Mouse (Mus musculus): ENCODE data around the gene Rab20. TPM values are rescaled to one million over a fixed set of nuclear protein-coding genes. Genes with fewer than 3 reads are reported as not detected.
A peak's percentile ranks its signal among the peaks of the same experiment; 100 is the strongest.

The Rab20 gene
- polyA plus RNA-seq, 1 experiment from 2014 or later = 0.61 TPM

DNA sequence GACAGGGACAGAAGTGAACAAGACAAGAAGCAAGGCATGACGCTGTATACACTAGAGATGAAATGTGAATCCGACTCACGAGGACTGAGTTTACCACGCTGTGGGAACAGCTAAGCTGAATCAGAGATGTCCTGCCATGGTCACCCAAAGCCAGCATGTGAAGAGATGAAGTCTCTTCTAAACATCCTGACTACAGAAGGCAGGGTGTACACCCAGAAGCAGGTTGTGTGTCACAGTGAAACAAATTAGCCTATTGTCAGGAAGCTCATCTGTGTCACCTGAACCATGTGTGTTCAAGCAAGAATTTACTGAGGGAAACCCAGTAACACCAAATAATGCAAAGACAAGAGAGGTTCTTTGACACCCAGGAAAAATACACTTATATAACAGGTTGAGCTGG lies 12.9 kb downstream of the Rab20 start:
- Histone ChIP-seq H3K27ac (replicated peaks; ENCODE audit: low read depth, low read length) (no peak overlapping the region), H3K27me3 (ENCODE audit: control insufficient read depth, insufficient read depth, low read length) (no peaks in the 10 kb centered on the region), H3K4me2 (ENCODE audit: low read depth, severe bottlenecking) (no peak overlapping the region), H3K36me3 (ENCODE audit: control insufficient read depth, insufficient read depth, low read length) (no peaks in the 10 kb centered on the region), H3K9ac (ENCODE audit: low read length) (no peak overlapping the region), H3K9me3 (ENCODE audit: control insufficient read depth, low read length) (no peaks in the 10 kb centered on the region), H3K4me1 (ENCODE audit: control insufficient read depth, insufficient read depth, low read length) (no peaks in the 10 kb centered on the region), H3K4me3 (ENCODE audit: low read depth, low read length) (no peak overlapping the region)
- ATAC-seq (ENCODE audit: insufficient number of reproducible peaks, low FRiP score, low TSS enrichment, low read depth) (no peak), DNase-seq (ENCODE audit: low spot score) (no peak)
- WGBS = 98% methylated on average over 4 of the region's 4 CpGs

DNA sequence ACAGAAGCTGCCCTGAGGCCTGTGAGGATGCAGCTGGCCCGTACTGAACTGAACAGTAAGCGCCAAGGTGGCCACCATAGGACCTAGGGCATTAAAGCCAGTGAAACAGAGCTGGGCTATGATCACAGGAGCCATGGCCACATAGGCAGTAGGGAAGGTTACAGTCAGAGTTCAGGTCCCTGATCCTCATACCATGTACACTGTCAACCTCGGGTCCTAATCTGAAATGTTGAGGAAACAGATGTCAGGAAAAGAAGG lies 13.9 kb downstream of the Rab20 start:
- ATAC-seq (ENCODE audit: insufficient number of reproducible peaks, low FRiP score, low TSS enrichment, low read depth) (no peak), DNase-seq (ENCODE audit: low spot score) (no peak)
- Histone ChIP-seq H3K36me3 (ENCODE audit: control insufficient read depth, insufficient read depth, low read length) (no peaks in the 10 kb centered on the region), H3K4me2 (ENCODE audit: low read depth, severe bottlenecking) (no peak overlapping the region), H3K27me3 (ENCODE audit: control insufficient read depth, insufficient read depth, low read length) (no peaks in the 10 kb centered on the region), H3K4me1 (ENCODE audit: control insufficient read depth, insufficient read depth, low read length) (no peaks in the 10 kb centered on the region), H3K4me3 (ENCODE audit: low read depth, low read length) (no peak overlapping the region), H3K9me3 (ENCODE audit: control insufficient read depth, low read length) (no peaks in the 10 kb centered on the region), H3K27ac (replicated peaks; ENCODE audit: low read depth, low read length) (no peak overlapping the region), H3K9ac (ENCODE audit: low read length) (no peak overlapping the region)
- 80% methylated on average over 3 of the region's 3 CpGs for WGBS

DNA sequence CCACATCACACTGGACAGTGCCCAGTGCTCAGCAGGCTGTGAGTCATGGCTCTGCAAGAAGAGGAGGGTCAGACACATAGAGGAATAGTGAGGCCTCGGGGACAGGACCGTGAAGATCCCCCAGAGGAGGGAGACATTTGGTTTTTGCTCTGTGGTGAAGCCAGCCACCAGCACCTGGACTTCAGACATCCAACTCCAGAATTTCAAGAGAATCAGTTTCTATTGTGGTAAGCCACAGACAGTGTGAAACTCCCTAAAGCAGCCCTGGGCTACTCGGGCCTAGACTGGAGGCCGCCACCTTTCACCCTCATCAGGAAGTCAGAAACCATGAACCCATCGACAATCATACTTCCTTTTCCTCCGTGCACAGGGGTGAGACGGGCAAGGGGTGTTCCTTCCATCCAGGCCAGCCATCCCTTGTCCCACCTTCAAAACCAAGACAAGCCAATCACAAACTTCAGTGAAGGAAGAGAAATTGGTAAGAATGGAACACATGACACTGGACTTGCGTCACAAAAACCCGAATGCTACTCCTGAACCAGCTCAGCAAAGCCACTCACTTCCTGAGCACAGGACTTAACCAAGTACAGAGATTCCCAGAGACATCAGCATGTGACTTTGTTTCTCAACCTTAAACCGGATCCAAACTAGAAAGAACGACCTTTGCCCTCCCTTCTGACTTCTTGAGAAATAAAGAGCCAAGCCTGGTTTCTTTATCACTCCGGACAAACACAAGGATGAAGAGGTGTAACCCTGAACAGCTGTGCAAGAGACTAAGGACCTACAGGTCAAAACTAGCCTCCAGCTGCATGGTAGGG lies 14.4 kb downstream of the Rab20 start:
- Histone ChIP-seq H3K9ac (ENCODE audit: low read length) (no peak overlapping the region), H3K36me3 (ENCODE audit: control insufficient read depth, insufficient read depth, low read length) (no peaks in the 10 kb centered on the region), H3K9me3 (ENCODE audit: control insufficient read depth, low read length) (no peaks in the 10 kb centered on the region), H3K4me1 (ENCODE audit: control insufficient read depth, insufficient read depth, low read length) (peaks cover under 1% of the 10 kb centered on the region; the same call in 1 of the 2 replicates), H3K27ac (replicated peaks; ENCODE audit: low read depth, low read length) (no peak overlapping the region), H3K4me3 (ENCODE audit: low read depth, low read length) (no peak overlapping the region), H3K27me3 (ENCODE audit: control insufficient read depth, insufficient read depth, low read length) (no peaks in the 10 kb centered on the region), H3K4me2 (ENCODE audit: low read depth, severe bottlenecking) (no peak overlapping the region)
- no peak for ATAC-seq (ENCODE audit: insufficient number of reproducible peaks, low FRiP score, low TSS enrichment, low read depth)
- no peak for DNase-seq (ENCODE audit: low spot score)
- 79% methylated on average over 12 of the region's 12 CpGs for whole genome bisulfite sequencing

DNA sequence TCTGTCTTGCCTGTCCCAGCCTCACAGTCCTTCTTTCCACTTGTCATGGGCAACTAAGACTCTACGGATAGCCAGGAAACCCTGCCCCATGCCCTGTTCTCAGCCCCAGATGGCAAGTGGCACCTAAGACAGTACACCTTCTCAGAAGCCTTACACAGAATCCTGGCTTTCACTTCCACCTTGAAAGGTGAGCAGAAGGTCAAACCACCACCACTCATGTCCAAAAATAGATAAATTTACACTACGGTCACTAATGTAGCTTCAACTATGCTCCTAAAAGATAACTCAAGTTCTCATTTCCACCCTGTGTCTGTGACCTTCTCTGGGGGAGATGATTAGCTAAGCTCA lies 15.0 kb downstream of the Rab20 start:
- H3K27me3 ChIP-seq (ENCODE audit: control insufficient read depth, insufficient read depth, low read length) = no peaks in the 10 kb centered on the region
- no peak overlapping the region for H3K4me3 ChIP-seq (ENCODE audit: low read depth, low read length)
- ATAC-seq (ENCODE audit: insufficient number of reproducible peaks, low FRiP score, low TSS enrichment, low read depth) (no peak), DNase-seq (ENCODE audit: low spot score) (no peak)
- no peak overlapping the region for H3K27ac ChIP-seq (replicated peaks; ENCODE audit: low read depth, low read length)
- H3K9me3 ChIP-seq (ENCODE audit: control insufficient read depth, low read length) = no peaks in the 10 kb centered on the region
- no peak overlapping the region for H3K9ac ChIP-seq (ENCODE audit: low read length)
- WGBS = 91% methylated on average over 2 of the region's 2 CpGs
- no peak overlapping the region for H3K4me2 ChIP-seq (ENCODE audit: low read depth, severe bottlenecking)
- no peaks in the 10 kb centered on the region for H3K36me3 ChIP-seq (ENCODE audit: control insufficient read depth, insufficient read depth, low read length)
- peaks cover 5% of the 10 kb centered on the region; the same call in 1 of the 2 replicates for H3K4me1 ChIP-seq (ENCODE audit: control insufficient read depth, insufficient read depth, low read length)

DNA sequence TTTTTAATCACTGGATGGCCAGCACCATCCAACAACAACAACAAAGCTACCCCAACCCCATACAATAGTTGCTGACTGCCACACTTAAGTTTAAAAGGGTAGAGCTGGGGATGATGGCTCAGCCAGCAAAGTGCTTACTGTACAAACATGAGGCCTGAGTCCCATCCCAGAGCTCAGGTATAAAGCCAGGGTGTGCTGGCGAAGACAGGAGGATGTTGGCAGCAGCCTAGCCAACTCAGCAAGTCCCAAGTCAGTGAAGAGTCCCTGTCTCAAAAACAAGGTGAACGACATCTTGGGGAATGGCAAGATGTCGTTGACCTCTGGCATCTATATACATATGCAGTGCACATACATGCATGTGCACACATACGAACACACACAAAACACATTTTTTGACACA lies 15.9 kb downstream of the Rab20 start:
- Histone ChIP-seq H3K9me3 (ENCODE audit: control insufficient read depth, low read length) (no peaks in the 10 kb centered on the region), H3K36me3 (ENCODE audit: control insufficient read depth, insufficient read depth, low read length) (no peaks in the 10 kb centered on the region), H3K9ac (ENCODE audit: low read length) (no peak overlapping the region), H3K27ac (replicated peaks; ENCODE audit: low read depth, low read length) (no peak overlapping the region), H3K4me3 (ENCODE audit: low read depth, low read length) (no peak overlapping the region), H3K27me3 (ENCODE audit: control insufficient read depth, insufficient read depth, low read length) (no peaks in the 10 kb centered on the region), H3K4me2 (ENCODE audit: low read depth, severe bottlenecking) (no peak overlapping the region), H3K4me1 (ENCODE audit: control insufficient read depth, insufficient read depth, low read length) (peaks cover 8% of the 10 kb centered on the region; the same call in 1 of the 2 replicates)
- DNase-seq (ENCODE audit: low spot score) = no peak
- WGBS = 93% methylated on average over 4 of the region's 4 CpGs
- no peak for ATAC-seq (ENCODE audit: insufficient number of reproducible peaks, low FRiP score, low TSS enrichment, low read depth)

DNA sequence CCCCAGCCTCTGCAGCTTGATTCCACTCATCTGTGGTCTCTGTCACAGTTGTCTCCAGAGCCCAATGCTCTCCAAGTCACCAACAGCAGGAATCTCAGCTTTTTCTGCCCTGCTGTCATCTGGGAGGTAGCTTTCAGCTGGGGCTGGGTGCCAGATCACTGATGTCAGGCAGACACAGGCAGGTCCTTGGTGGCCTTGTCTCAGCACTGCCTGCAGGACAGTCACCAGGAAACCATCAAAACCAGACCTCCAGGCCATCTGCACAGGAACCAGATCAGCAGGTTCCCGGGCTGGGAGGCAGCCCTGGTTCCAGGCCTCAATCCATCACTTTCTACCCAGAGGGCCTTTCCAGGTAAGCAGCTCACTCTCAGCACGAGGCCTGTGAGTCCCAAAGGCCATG lies 16.7 kb downstream of the Rab20 start:
- Histone ChIP-seq H3K9ac (ENCODE audit: low read length) (no peak overlapping the region), H3K27ac (replicated peaks; ENCODE audit: low read depth, low read length) (no peak overlapping the region), H3K27me3 (ENCODE audit: control insufficient read depth, insufficient read depth, low read length) (no peaks in the 10 kb centered on the region), H3K4me2 (ENCODE audit: low read depth, severe bottlenecking) (no peak overlapping the region), H3K9me3 (ENCODE audit: control insufficient read depth, low read length) (no peaks in the 10 kb centered on the region), H3K4me3 (ENCODE audit: low read depth, low read length) (no peak overlapping the region), H3K36me3 (ENCODE audit: control insufficient read depth, insufficient read depth, low read length) (no peaks in the 10 kb centered on the region), H3K4me1 (ENCODE audit: control insufficient read depth, insufficient read depth, low read length) (peaks cover 8% of the 10 kb centered on the region; the same call in 1 of the 2 replicates)
- DNase-seq (ENCODE audit: low spot score) (no peak), ATAC-seq (ENCODE audit: insufficient number of reproducible peaks, low FRiP score, low TSS enrichment, low read depth) (no peak)
- 41% methylated on average over 2 of the region's 2 CpGs for WGBS

DNA sequence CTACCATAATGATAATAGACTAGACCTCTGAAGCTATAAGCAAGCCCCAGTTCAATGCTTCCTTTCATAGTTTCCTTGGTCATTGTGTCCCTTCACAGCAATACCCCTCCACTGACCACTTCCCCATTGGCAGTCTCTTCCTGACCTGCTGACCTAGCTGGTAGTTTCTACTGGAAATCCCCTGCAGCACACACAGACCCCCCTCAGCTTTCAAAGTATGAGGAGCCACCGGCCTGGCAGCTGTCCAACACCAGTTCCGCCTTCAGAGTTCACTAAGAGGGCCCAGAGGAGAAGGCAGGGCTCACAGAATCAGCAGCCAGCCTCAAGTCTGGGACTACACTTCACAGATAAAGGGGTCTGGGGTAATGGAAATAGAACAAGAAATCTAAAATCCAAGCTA lies 17.6 kb downstream of the Rab20 start:
- 69% methylated on average over 2 of the region's 2 CpGs for WGBS
- Histone ChIP-seq H3K4me3 (ENCODE audit: low read depth, low read length) (no peak overlapping the region), H3K9ac (ENCODE audit: low read length) (no peak overlapping the region), H3K27me3 (ENCODE audit: control insufficient read depth, insufficient read depth, low read length) (no peaks in the 10 kb centered on the region), H3K9me3 (ENCODE audit: control insufficient read depth, low read length) (no peaks in the 10 kb centered on the region), H3K27ac (replicated peaks; ENCODE audit: low read depth, low read length) (no peak overlapping the region), H3K4me2 (ENCODE audit: low read depth, severe bottlenecking) (no peak overlapping the region), H3K36me3 (ENCODE audit: control insufficient read depth, insufficient read depth, low read length) (no peaks in the 10 kb centered on the region), H3K4me1 (ENCODE audit: control insufficient read depth, insufficient read depth, low read length) (peaks cover 8% of the 10 kb centered on the region; the same call in 1 of the 2 replicates)
- ATAC-seq (ENCODE audit: insufficient number of reproducible peaks, low FRiP score, low TSS enrichment, low read depth) = no peak
- no peak for DNase-seq (ENCODE audit: low spot score)

DNA sequence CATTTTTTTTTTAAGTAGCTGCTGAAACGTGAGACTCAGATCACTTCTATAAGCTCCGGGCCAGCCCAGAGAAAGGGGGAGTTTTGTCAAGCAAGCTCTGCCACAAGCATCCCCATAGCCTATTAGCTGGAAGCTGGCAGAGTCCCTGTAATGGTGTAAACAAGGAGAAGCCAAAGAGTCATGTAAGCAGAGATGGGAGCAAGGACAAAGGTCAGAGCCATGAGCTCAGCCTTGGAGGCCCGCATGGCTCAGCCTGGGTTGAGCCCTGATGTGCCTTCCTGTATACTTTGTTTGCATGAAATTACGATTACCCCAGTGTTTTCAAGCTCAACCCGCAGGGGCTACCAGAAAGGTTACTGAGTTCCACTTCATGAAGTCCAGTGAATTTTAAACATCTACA lies 19.5 kb downstream of the Rab20 start:
- no peaks in the 10 kb centered on the region for H3K27me3 ChIP-seq (ENCODE audit: control insufficient read depth, insufficient read depth, low read length)
- H3K27ac ChIP-seq (replicated peaks; ENCODE audit: low read depth, low read length) = no peak overlapping the region
- no peaks in the 10 kb centered on the region for H3K9me3 ChIP-seq (ENCODE audit: control insufficient read depth, low read length)
- no peak overlapping the region for H3K9ac ChIP-seq (ENCODE audit: low read length)
- no peak for DNase-seq (ENCODE audit: low spot score)
- no peak overlapping the region for H3K4me2 ChIP-seq (ENCODE audit: low read depth, severe bottlenecking)
- H3K36me3 ChIP-seq (ENCODE audit: control insufficient read depth, insufficient read depth, low read length) = no peaks in the 10 kb centered on the region
- 0 out of 2 replicates have a peak, but pooled peaks have one; percentile 54 for ATAC-seq (ENCODE audit: insufficient number of reproducible peaks, low FRiP score, low TSS enrichment, low read depth)
- H3K4me1 ChIP-seq (ENCODE audit: control insufficient read depth, insufficient read depth, low read length) = peaks cover 8% of the 10 kb centered on the region; the same call in 1 of the 2 replicates
- no peak overlapping the region for H3K4me3 ChIP-seq (ENCODE audit: low read depth, low read length)
- WGBS = 43% methylated on average over 5 of the region's 5 CpGs
